Mouse (Mus musculus) kidney, embryonic 14.5 days (tissue): Measurements from ENCODE around the gene Ppp2r5b. TPM values are rescaled to one million over a fixed set of nuclear protein-coding genes. Genes with fewer than 3 reads are reported as not detected.

Source experiments
- ATAC-seq: fragments of 200-750 bp; cut with Nextera tagmentation; 2 replicates; pipeline ENCODE4 v1.8.0; 2017; ENCODE audit warnings: moderate number of reproducible peaks, mild to moderate bottlenecking, moderate TSS enrichment, moderate library complexity; ENCODE audit not compliant: low FRiP score, low TSS enrichment
- H3K27ac ChIP-seq: fragments of 300-500 bp; sonication (generic); 2 replicates; pipeline ENCODE4 v1.5.1; 2014; ENCODE audit warnings: low read depth, mild to moderate bottlenecking, low read length, moderate library complexity, mixed read lengths
- H3K27me3 ChIP-seq: fragments of 300-500 bp; sonication (generic); 2 replicates; pipeline ENCODE4 v1.6.1; 2014; ENCODE audit warnings: mild to moderate bottlenecking, low read length; ENCODE audit not compliant: control insufficient read depth, insufficient read depth
- H3K36me3 ChIP-seq: fragments of 300-500 bp; sonication (generic); 2 replicates; pipeline ENCODE4 v1.6.1; 2014; ENCODE audit warnings: low read length, mixed read lengths; ENCODE audit not compliant: control insufficient read depth, insufficient read depth
- H3K4me1 ChIP-seq: fragments of 300-500 bp; sonication (generic); 2 replicates; pipeline ENCODE4 v1.6.1; 2014; ENCODE audit warnings: low read length, mixed read lengths; ENCODE audit not compliant: control insufficient read depth, insufficient read depth
- H3K4me2 ChIP-seq: fragments of 300-500 bp; sonication (generic); replicated peaks from 2 replicates; pipeline ENCODE4 v1.6.1; 2014; ENCODE audit warnings: low read depth, mild to moderate bottlenecking, low read length
- H3K4me3 ChIP-seq: fragments of 300-500 bp; sonication (generic); 2 replicates; pipeline ENCODE4 v1.5.1; 2014; ENCODE audit warnings: mild to moderate bottlenecking, low read length
- H3K9ac ChIP-seq: fragments of 300-500 bp; sonication (generic); 2 replicates; pipeline ENCODE4 v1.6.1; 2014; ENCODE audit warnings: low read depth, mild to moderate bottlenecking, low read length, moderate library complexity
- H3K9me3 ChIP-seq: fragments of 300-500 bp; sonication (generic); 2 replicates; pipeline ENCODE4 v1.6.1; 2016; ENCODE audit warnings: low read length; ENCODE audit not compliant: control insufficient read depth
- WGBS: fragments of 180-500 bp; shearing (Covaris S2); extraction: QIAGEN DNeasy Blood & Tissue Kit; methylation state at CpG from one replicate; pipeline ENCODE4 v1.1.7; 2014; 5-methylcytosine and 5-hydroxymethylcytosine counted together
- polyA plus RNA-seq: library from polyadenylated mRNA; unstranded; fragments of >200 nt; fragmentation: Nextera tagmentation; extraction: Ambion mirVana; gene quantifications from 2 replicates; pipeline ENCODE4 v1.2.1, GENCODE M21; 2014

Ppp2r5b gene
- polyA plus RNA-seq, 1 experiment from 2014 or later: 19.7 TPM

- H3K9ac ChIP-seq: peak overlapping the region; percentile 87
- H3K4me3 ChIP-seq: peak overlapping the region; percentile 82
- peak; percentile 17 for ATAC-seq
- no peaks in the 10 kb centered on the region for H3K9me3 ChIP-seq
- WGBS: 0% methylated on average over 4 of the region's 4 CpGs
- peak overlapping the region; percentile 82 for H3K4me2 ChIP-seq
- H3K36me3 ChIP-seq: peaks cover 28% of the 10 kb centered on the region
- H3K27me3 ChIP-seq: no peaks in the 10 kb centered on the region
- peaks cover 14% of the 10 kb centered on the region for H3K4me1 ChIP-seq
- no peak overlapping the region for H3K27ac ChIP-seq
Observed at GRCm38 (mm10) chr19:6242281-6242680, 6.6 kb upstream of the Ppp2r5b start.

GRCm38 (mm10) chr19:6241274-6242107 lies 5.8 kb upstream of the Ppp2r5b start, which contains the start of gene Atg2a:
TSS of gene Atg2a (plus strand) at chr19:6241668.
- H3K4me1 ChIP-seq: peaks cover 14% of the 10 kb centered on the region
- peak; percentile 95 for ATAC-seq
- H3K27me3 ChIP-seq: no peaks in the 10 kb centered on the region
- H3K4me2 ChIP-seq: peak within 1 kb of the TSS; percentile 82
- H3K36me3 ChIP-seq: peaks cover 21% of the 10 kb centered on the region
- H3K9me3 ChIP-seq: no peaks in the 10 kb centered on the region
- peak within 1 kb of the TSS; percentile 62; the same call in 1 of the 2 replicates for H3K27ac ChIP-seq
- under 1% methylated on average over 55 of the region's 55 CpGs for WGBS
- peak within 1 kb of the TSS; percentile 82 for H3K4me3 ChIP-seq
- peak within 1 kb of the TSS; percentile 87 for H3K9ac ChIP-seq

GRCm38 (mm10) chr19:6240725-6241124 lies 5.1 kb upstream of the Ppp2r5b start:
- Histone ChIP-seq H3K4me1 (peaks cover 14% of the 10 kb centered on the region), H3K36me3 (peaks cover 14% of the 10 kb centered on the region), H3K9me3 (no peaks in the 10 kb centered on the region), H3K27me3 (no peaks in the 10 kb centered on the region), H3K4me2 (peak overlapping the region; percentile 17; the same call in 1 of the 2 replicates), H3K9ac (peak overlapping the region; percentile 8; the same call in 1 of the 2 replicates), H3K27ac (peak overlapping the region; percentile 9; the same call in 1 of the 2 replicates), H3K4me3 (peak overlapping the region; percentile 82)
- 35% methylated on average over 5 of the region's 5 CpGs for WGBS
- ATAC-seq: no peak

- Histone ChIP-seq H3K9me3 (no peaks in the 10 kb centered on the region), H3K4me2 (no peak overlapping the region), H3K36me3 (peaks cover 10% of the 10 kb centered on the region), H3K27me3 (no peaks in the 10 kb centered on the region), H3K27ac (no peak overlapping the region), H3K9ac (no peak overlapping the region), H3K4me1 (peaks cover 17% of the 10 kb centered on the region), H3K4me3 (no peak overlapping the region)
- 83% methylated on average over 1 of the region's 1 CpGs for WGBS
- no peak for ATAC-seq
Observed at GRCm38 (mm10) chr19:6240136-6240535, 4.5 kb upstream of the Ppp2r5b start.

GRCm38 (mm10) chr19:6238740-6239139 lies 3.1 kb upstream of the Ppp2r5b start:
- H3K4me3 ChIP-seq: no peak overlapping the region
- no peaks in the 10 kb centered on the region for H3K36me3 ChIP-seq
- H3K9ac ChIP-seq: no peak overlapping the region
- no peaks in the 10 kb centered on the region for H3K9me3 ChIP-seq
- H3K27me3 ChIP-seq: no peaks in the 10 kb centered on the region
- H3K4me1 ChIP-seq: peaks cover 30% of the 10 kb centered on the region
- no peak for ATAC-seq
- no peak overlapping the region for H3K4me2 ChIP-seq
- H3K27ac ChIP-seq: no peak overlapping the region

GRCm38 (mm10) chr19:6236842-6237241 lies 1.2 kb upstream of the Ppp2r5b start:
- WGBS: 79% methylated on average over 7 of the region's 7 CpGs
- H3K9me3 ChIP-seq: no peaks in the 10 kb centered on the region
- no peak overlapping the region for H3K4me2 ChIP-seq

GRCm38 (mm10) chr19:6236053-6236441 lies 375 bp upstream of the Ppp2r5b start:
- under 1% methylated on average over 9 of the region's 9 CpGs for WGBS
- H3K9ac ChIP-seq: peak overlapping the region; percentile 79; the same call in 1 of the 2 replicates
- no peaks in the 10 kb centered on the region for H3K9me3 ChIP-seq
- H3K4me1 ChIP-seq: peaks cover 22% of the 10 kb centered on the region
- H3K27me3 ChIP-seq: no peaks in the 10 kb centered on the region
- H3K27ac ChIP-seq: peak overlapping the region; percentile 96
- ATAC-seq: peak; percentile 87
- H3K36me3 ChIP-seq: peaks cover 14% of the 10 kb centered on the region; the same call in 1 of the 2 replicates
- peak overlapping the region; percentile 88 for H3K4me2 ChIP-seq
- H3K4me3 ChIP-seq: peak overlapping the region; percentile 76

More at GRCm38 (mm10) chr19:6236842-6237241, 1.2 kb upstream of the Ppp2r5b start:
- Histone ChIP-seq H3K4me3 (no peak overlapping the region), H3K9ac (no peak overlapping the region), H3K4me1 (peaks cover 22% of the 10 kb centered on the region), H3K27me3 (no peaks in the 10 kb centered on the region), H3K36me3 (peaks cover 7% of the 10 kb centered on the region; the same call in 1 of the 2 replicates), H3K27ac (no peak overlapping the region)
- no peak for ATAC-seq

- Histone ChIP-seq H3K27ac (no peak overlapping the region), H3K27me3 (no peaks in the 10 kb centered on the region), H3K4me2 (peak overlapping the region; percentile 88), H3K36me3 (peaks cover 28% of the 10 kb centered on the region; the same call in 1 of the 2 replicates), H3K9me3 (no peaks in the 10 kb centered on the region), H3K4me3 (peak overlapping the region; percentile 76), H3K9ac (peak overlapping the region; percentile 79; the same call in 1 of the 2 replicates), H3K4me1 (peaks cover 17% of the 10 kb centered on the region)
- WGBS: 71% methylated on average over 11 of the region's 11 CpGs
- ATAC-seq: no peak
Observed at GRCm38 (mm10) chr19:6234337-6235083, 1.2 kb downstream of the Ppp2r5b start.
